Mouse (Mus musculus) heart, adult 2 months (tissue): ENCODE measurements at regions not wholly inside any gene's neighbourhood (a gene's known extent, or its start where the extent isn't known, plus 50 kb on each side); places are given as distances from the start of the nearest gene placed in this dataset.

Experiments
- CTCF ChIP-seq: fragments of 200-600 bp; IDR thresholded peaks from 2 replicates; pipeline ENCODE4 v1.8.1; 2022; ENCODE audit warnings: antibody characterized with exemption, mild to moderate bottlenecking, moderate library complexity
- EP300 ChIP-seq: fragments of 200-500 bp; IDR thresholded peaks from 2 replicates; pipeline ENCODE4 v1.6.1; 2011; ENCODE audit warnings: low read depth, low read length, control low read depth; ENCODE audit not compliant: insufficient read depth
- POLR2A ChIP-seq: fragments of 200-500 bp; IDR thresholded peaks from 2 replicates; pipeline ENCODE4 v1.6.1; 2011; ENCODE audit warnings: mild to moderate bottlenecking, low read depth, low read length, control low read depth; ENCODE audit not compliant: insufficient read depth

DNA sequence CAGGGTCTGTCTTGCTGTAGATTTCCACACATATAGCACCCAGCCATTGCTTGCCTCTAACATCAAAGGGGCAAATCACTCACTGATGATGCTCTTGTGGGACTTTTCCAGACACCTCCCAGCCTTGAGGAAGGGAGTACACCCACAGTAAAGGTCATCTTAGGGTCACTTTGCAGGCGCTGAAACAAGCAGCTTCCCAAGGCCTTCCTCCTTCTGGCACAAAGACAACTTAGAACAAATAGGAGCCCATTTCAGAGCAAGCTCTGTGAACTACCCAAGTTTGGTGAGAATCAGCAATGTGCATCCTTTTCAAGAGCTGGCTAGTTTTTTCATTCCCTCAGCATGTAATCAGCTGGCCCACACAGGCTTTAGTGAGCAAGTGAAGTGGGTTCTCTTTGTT, 352.2 kb upstream of the Ubash3b start:
- no peak for TF ChIP-seq POLR2A
- TF ChIP-seq CTCF, result no peak
- no peak for TF ChIP-seq EP300
